Mouse (Mus musculus) stomach, embryonic 14.5 days (tissue): Measurements from ENCODE around the gene Naa20. TPM values are rescaled to one million over a fixed set of nuclear protein-coding genes. Genes with fewer than 3 reads are reported as not detected.

Experiments used
- ATAC-seq: fragments of 200-750 bp; cut with Nextera tagmentation; 2 replicates; pipeline ENCODE4 v1.8.0; 2017; ENCODE audit warnings: low read depth, moderate TSS enrichment; ENCODE audit not compliant: insufficient number of reproducible peaks, insufficient read depth, low FRiP score
- H3K27ac ChIP-seq: fragments of 300-500 bp; sonication (generic); 2 replicates; pipeline ENCODE4 v1.5.1; 2014; ENCODE audit warnings: mild to moderate bottlenecking, low read length, moderate library complexity, mixed read lengths
- H3K27me3 ChIP-seq: fragments of 300-500 bp; sonication (generic); 2 replicates; pipeline ENCODE4 v1.6.1; 2014; ENCODE audit warnings: low read length, control low read depth, mixed read lengths; ENCODE audit not compliant: control insufficient read depth, insufficient read depth
- H3K36me3 ChIP-seq: fragments of 300-500 bp; sonication (generic); 2 replicates; pipeline ENCODE4 v1.6.1; 2014; ENCODE audit warnings: mild to moderate bottlenecking, control low read depth, low read length, moderate library complexity, mixed read lengths; ENCODE audit not compliant: control insufficient read depth, insufficient read depth
- H3K4me1 ChIP-seq: fragments of 300-500 bp; sonication (generic); 2 replicates; pipeline ENCODE4 v1.6.1; 2014; ENCODE audit warnings: low read length, control low read depth, mixed read lengths; ENCODE audit not compliant: control insufficient read depth, insufficient read depth
- H3K4me2 ChIP-seq: fragments of 300-500 bp; sonication (generic); replicated peaks from 2 replicates; pipeline ENCODE4 v1.6.1; 2014; ENCODE audit warnings: low read depth, low read length, control low read depth
- H3K4me3 ChIP-seq: fragments of 300-500 bp; sonication (generic); 2 replicates; pipeline ENCODE4 v1.5.1; 2014; ENCODE audit warnings: low read depth, low read length, control low read depth
- H3K9ac ChIP-seq: fragments of 300-500 bp; sonication (generic); replicated peaks from 2 replicates; pipeline ENCODE4 v1.6.1; 2014; ENCODE audit warnings: low read depth, mild to moderate bottlenecking, control low read depth, low read length, moderate library complexity, mixed read lengths
- H3K9me3 ChIP-seq: fragments of 300-500 bp; sonication (generic); 2 replicates; pipeline ENCODE4 v1.6.1; 2016; ENCODE audit warnings: low read depth, low read length, control low read depth; ENCODE audit not compliant: control insufficient read depth
- WGBS: fragments of 180-500 bp; shearing (Covaris S2); extraction: QIAGEN DNeasy Blood & Tissue Kit; methylation state at CpG from one replicate; pipeline ENCODE4 v1.1.7; 2014; 5-methylcytosine and 5-hydroxymethylcytosine counted together
- polyA plus RNA-seq: library from polyadenylated mRNA; unstranded; fragments of >200 nt; fragmentation: Nextera tagmentation; extraction: Ambion mirVana; gene quantifications from 2 replicates; pipeline ENCODE4 v1.2.1, GENCODE M21; 2014

Gene Naa20
- polyA plus RNA-seq, 1 experiment from 2014 or later = 178 TPM

DNA sequence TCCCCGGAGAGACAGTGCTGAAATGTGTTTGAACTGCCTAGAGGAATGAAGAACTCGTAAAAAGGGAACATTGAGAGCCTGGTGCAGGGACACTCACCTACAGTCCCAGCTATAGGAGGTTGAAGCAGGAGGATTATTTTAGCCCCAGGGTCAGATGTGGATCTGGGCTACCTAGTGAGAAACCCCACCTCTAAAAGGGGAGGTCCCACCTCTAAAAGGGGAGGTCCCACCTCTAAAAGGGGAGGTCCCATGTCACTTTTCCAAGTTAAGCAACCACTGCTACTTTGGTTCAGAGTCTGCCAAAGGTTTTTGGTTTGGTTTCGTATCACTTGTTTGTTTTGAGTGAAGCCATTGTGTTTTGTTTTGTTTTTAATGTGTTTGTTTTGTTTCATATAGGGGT, 36.6 kb upstream of the Naa20 start:
- Histone ChIP-seq H3K4me1 (peaks cover 7% of the 10 kb centered on the region; the same call in 1 of the 2 replicates), H3K4me3 (no peak overlapping the region), H3K9ac (no peak overlapping the region), H3K27ac (no peak overlapping the region), H3K36me3 (peaks cover 3% of the 10 kb centered on the region; the same call in 1 of the 2 replicates), H3K4me2 (no peak overlapping the region), H3K9me3 (no peaks in the 10 kb centered on the region), H3K27me3 (no peaks in the 10 kb centered on the region)
- 90% methylated on average over 3 of the region's 3 CpGs for WGBS
- ATAC-seq = no peak

DNA sequence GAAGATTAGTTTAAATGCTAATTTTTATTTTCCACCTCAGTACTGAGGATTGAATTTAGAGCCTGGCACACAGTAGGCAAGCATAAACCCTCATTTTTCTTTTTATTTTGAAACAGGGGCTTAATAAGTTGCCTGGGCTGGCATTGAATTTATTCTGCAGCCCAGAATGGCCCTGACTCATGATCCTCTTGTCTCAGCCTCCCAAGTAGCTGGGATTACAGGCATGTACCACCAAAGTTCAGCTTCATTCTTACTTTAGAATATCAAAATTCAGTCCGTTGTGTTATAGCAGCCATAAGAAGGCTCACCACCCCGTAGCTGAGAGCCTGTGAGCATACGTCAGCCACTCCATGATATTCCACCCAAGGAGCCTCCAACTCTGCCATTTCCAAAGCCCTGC, 35.7 kb upstream of the Naa20 start:
- Histone ChIP-seq H3K27me3 (no peaks in the 10 kb centered on the region), H3K36me3 (peaks cover 3% of the 10 kb centered on the region; the same call in 1 of the 2 replicates), H3K4me2 (no peak overlapping the region), H3K9me3 (no peaks in the 10 kb centered on the region), H3K4me1 (peaks cover 7% of the 10 kb centered on the region; the same call in 1 of the 2 replicates), H3K27ac (no peak overlapping the region), H3K4me3 (no peak overlapping the region), H3K9ac (no peak overlapping the region)
- WGBS = 90% methylated on average over 3 of the region's 3 CpGs
- no peak for ATAC-seq

DNA sequence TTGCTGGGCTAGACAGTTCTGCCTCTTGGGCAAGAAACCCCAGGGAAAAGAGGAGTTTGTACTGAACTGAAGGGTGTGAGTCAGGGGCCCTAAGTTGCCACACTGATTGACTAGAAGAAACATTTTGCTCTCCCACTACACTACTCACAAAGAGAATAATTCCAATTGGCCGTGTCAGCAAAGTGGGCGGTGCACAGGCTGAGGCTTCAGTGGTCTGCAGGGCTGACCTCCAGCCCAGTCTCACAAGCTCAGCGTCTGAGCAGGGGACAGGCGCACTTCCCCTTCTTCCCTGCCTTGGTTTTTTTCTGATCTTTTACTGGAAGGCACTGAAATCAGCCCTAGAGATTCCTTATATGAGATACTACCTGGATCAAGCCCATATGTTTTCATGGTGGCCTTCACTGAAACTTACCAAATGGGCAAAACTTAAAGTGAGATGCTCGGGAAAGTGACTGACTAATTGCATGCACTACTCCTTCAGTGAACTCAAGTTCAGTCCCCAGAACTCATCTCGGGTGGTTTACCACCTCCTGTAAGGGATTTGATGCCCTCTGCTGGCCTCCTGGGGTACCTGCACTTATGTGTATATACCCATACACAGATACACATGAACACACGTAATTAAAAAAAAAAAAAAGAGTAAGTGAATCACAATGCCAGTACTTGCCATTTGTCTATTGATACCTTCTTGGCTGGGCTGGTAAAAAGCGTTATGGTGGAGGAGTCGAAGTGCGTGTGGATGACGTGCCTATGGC, 35.0 kb upstream of the Naa20 start:
- Histone ChIP-seq H3K36me3 (peaks cover 3% of the 10 kb centered on the region; the same call in 1 of the 2 replicates), H3K27ac (no peak overlapping the region), H3K4me1 (peaks cover 7% of the 10 kb centered on the region; the same call in 1 of the 2 replicates), H3K4me3 (no peak overlapping the region), H3K9ac (no peak overlapping the region), H3K9me3 (no peaks in the 10 kb centered on the region), H3K4me2 (no peak overlapping the region), H3K27me3 (no peaks in the 10 kb centered on the region)
- ATAC-seq = no peak
- 93% methylated on average over 11 of the region's 11 CpGs for whole genome bisulfite sequencing

DNA sequence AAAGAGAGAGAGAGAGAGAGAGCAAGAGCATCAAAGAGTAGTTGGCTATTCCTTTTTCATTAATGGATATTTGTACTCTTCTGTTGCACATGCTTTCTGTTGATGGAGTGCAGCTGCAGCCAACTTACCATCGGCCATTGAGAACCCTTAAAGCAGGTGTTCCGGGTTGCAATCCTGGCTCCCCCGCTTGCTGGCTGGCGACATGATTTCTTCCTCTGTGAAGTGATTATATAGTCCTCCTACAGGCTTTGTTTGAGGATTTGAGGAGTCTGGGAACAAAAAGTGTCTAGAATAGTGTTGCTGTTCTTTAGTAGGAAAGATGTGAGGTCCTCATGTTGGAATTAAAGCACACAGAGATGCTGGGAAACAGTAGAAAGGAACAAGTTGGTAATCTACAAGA, 30.6 kb upstream of the Naa20 start:
- H3K4me1 ChIP-seq = peaks cover 9% of the 10 kb centered on the region; the same call in 1 of the 2 replicates
- H3K9ac ChIP-seq = no peak overlapping the region
- no peak overlapping the region for H3K4me2 ChIP-seq
- 70% methylated on average over 4 of the region's 4 CpGs for WGBS
- no peak for ATAC-seq
- H3K4me3 ChIP-seq = no peak overlapping the region
- no peak overlapping the region for H3K27ac ChIP-seq
- H3K27me3 ChIP-seq = no peaks in the 10 kb centered on the region
- H3K9me3 ChIP-seq = no peaks in the 10 kb centered on the region
- H3K36me3 ChIP-seq = peaks cover 9% of the 10 kb centered on the region; the same call in 1 of the 2 replicates

DNA sequence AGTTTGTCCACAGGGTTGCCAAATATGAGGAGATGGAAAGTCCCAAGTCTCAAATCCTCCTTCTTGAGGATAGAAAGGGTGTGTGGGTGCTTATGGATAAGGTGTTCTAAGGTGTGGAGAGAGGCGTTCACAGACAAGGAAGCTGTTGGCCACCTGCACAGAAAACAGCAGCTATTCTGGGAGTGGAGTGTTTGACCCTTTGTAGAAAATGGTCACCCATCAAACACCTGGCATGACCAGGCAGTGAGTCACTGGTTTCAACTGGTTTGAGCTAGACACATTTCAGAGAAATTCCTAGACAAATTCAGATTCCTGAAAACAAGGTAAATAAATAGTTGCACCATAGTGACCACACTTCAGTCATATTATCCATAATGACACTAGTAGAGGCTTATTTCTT, 29.8 kb upstream of the Naa20 start:
- Histone ChIP-seq H3K27me3 (no peaks in the 10 kb centered on the region), H3K9ac (no peak overlapping the region), H3K4me2 (no peak overlapping the region), H3K36me3 (peaks cover 14% of the 10 kb centered on the region; the same call in 1 of the 2 replicates), H3K4me1 (peaks cover 9% of the 10 kb centered on the region; the same call in 1 of the 2 replicates), H3K27ac (no peak overlapping the region), H3K9me3 (no peaks in the 10 kb centered on the region), H3K4me3 (no peak overlapping the region)
- ATAC-seq = no peak
- WGBS = 71% methylated on average over 1 of the region's 1 CpGs

DNA sequence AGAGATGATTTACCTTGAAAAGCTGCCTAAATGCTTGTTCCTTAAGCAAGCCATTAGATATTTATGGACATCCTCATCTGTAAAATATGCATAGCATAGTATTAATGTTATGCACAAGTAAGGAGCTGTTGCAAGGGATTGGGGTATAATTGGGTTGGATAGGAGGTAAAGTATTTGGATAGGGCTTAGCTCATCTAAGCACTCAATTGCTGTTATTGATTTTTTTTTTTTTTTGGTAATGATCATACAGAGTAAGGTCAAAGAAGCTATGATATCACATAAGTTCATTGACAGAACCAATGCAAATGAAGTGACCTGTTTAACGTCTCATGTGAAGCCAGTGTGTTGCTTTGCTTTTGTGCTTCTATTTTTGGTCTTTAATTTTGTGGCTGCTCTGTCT, 27.9 kb upstream of the Naa20 start:
- Histone ChIP-seq H3K27ac (no peak overlapping the region), H3K9me3 (no peaks in the 10 kb centered on the region), H3K27me3 (no peaks in the 10 kb centered on the region), H3K4me3 (no peak overlapping the region), H3K36me3 (peaks cover 20% of the 10 kb centered on the region), H3K4me1 (peaks cover 9% of the 10 kb centered on the region; the same call in 1 of the 2 replicates), H3K4me2 (no peak overlapping the region), H3K9ac (no peak overlapping the region)
- no peak for ATAC-seq
- WGBS = 55% methylated on average over 1 of the region's 1 CpGs

DNA sequence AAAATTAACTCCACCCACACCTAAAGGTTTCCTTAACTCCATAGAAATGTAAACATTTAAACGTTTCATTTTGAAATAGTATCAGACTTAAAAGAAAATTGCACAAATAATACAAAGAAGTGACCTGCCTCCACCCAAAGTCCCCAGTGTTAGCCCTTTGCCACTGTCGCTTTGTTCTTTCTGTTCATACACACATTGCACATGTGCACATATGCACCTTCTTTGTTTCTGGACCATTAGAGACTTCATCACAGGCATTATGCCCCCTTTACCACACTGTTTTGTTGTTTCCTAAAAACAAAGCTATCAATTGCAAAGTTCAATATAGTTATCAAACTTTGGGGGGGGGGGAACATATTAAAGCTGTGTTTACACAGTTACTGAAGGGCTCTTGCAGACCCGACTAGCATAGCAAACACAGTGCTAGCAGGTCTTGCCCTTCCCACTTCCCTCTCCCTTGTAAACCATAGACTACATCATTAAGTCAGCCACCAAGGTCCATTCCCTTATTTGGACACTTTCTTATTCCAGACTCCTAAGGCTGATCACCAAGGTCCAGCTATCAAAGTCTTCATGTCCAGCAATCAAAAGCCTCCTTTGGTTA, 26.9 kb upstream of the Naa20 start:
- Histone ChIP-seq H3K36me3 (peaks cover 28% of the 10 kb centered on the region), H3K4me1 (peaks cover 9% of the 10 kb centered on the region; the same call in 1 of the 2 replicates), H3K27me3 (no peaks in the 10 kb centered on the region), H3K4me2 (no peak overlapping the region), H3K4me3 (no peak overlapping the region), H3K9ac (no peak overlapping the region), H3K27ac (no peak overlapping the region), H3K9me3 (no peaks in the 10 kb centered on the region)
- peak; percentile 86 for ATAC-seq
- WGBS = 43% methylated on average over 3 of the region's 3 CpGs

DNA sequence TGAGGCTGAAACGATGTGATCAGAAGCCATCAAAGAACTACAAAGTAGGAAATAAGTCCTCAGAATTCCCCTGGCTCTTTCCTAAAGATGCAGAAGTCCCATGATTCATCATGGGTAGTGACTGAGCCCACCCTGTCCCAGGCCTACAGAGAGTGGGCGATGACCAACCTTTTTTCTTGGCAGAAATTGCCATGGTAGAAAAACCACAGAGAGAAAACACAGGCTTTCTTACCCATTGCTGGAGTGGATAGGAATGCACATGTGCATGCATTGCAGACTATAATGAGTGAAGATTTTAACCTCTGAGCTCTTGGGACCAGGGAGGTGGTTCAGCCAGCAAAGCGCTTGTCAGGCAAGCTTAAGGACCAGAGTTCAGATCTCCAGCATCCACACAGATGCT, 24.7 kb upstream of the Naa20 start:
- no peaks in the 10 kb centered on the region for H3K9me3 ChIP-seq
- WGBS = 89% methylated on average over 3 of the region's 3 CpGs
- no peak overlapping the region for H3K4me3 ChIP-seq
- no peak overlapping the region for H3K9ac ChIP-seq
- H3K4me2 ChIP-seq = no peak overlapping the region
- peaks cover 9% of the 10 kb centered on the region; the same call in 1 of the 2 replicates for H3K4me1 ChIP-seq
- no peaks in the 10 kb centered on the region for H3K27me3 ChIP-seq
- H3K27ac ChIP-seq = no peak overlapping the region
- H3K36me3 ChIP-seq = peaks cover 38% of the 10 kb centered on the region
- ATAC-seq = no peak
